Mouse (Mus musculus) myocyte (in vitro differentiated cells): ENCODE results near the gene Alkbh5. TPM values are rescaled to one million over a fixed set of nuclear protein-coding genes. Genes with fewer than 3 reads are reported as not detected.
A peak's percentile ranks its signal among the peaks of the same experiment; 100 is the strongest.
"Not testable (repeated sequence)": the region's sequence is repeated elsewhere in the genome, so short reads cannot be mapped to it uniquely, and the experiment has no call there.

Experiments
- H3K27me3 ChIP-seq: one replicate; pipeline ENCODE4 v1.6.1; 2011; ENCODE audit not compliant: control insufficient read depth, insufficient read depth, insufficient read length
- H3K36me3 ChIP-seq: one replicate; pipeline ENCODE4 v1.6.1; 2011; ENCODE audit not compliant: control insufficient read depth, insufficient read depth
- H3K4me2 ChIP-seq: one replicate; pipeline ENCODE4 v1.6.1; 2011; ENCODE audit warnings: low read depth, control low read depth
- H3K4me3 ChIP-seq: one replicate; pipeline ENCODE4 v1.5.1; 2011; ENCODE audit warnings: mild to moderate bottlenecking, control low read depth, moderate library complexity
- H3K79me2 ChIP-seq: one replicate; pipeline ENCODE4 v1.6.1; 2011; ENCODE audit not compliant: control insufficient read depth, insufficient read depth
- H3ac ChIP-seq: one replicate; pipeline ENCODE4 v1.6.1; 2011; ENCODE audit not compliant: control insufficient read depth, insufficient read length
- SRF ChIP-seq: IDR thresholded peaks from one replicate; pipeline ENCODE4 v1.6.1; 2011; ENCODE audit warnings: low read depth; ENCODE audit not compliant: control insufficient read depth, insufficient read length
- USF1 ChIP-seq: IDR thresholded peaks from one replicate; pipeline ENCODE4 v1.6.1; 2011; ENCODE audit warnings: low read depth, mild to moderate bottlenecking, control low read depth, moderate library complexity
- polyA plus RNA-seq: library from polyadenylated mRNA; unstranded; fragments of >200 nt; fragmentation: generic; extraction: Trizol; gene quantifications from one replicate; pipeline ENCODE4 v1.2.1, GENCODE M21; 2012; ENCODE audit warnings: missing spikeins

Alkbh5 gene
- polyA plus RNA-seq, 1 experiment, result 23.5 TPM

- peaks cover 29% of the 10 kb centered on the region for H3K36me3 ChIP-seq
- H3K4me2 ChIP-seq, result no peak overlapping the region
- no peaks in the 10 kb centered on the region for H3K27me3 ChIP-seq
- TF ChIP-seq SRF (no peak), USF1 (peak; percentile 40)
- no peaks in the 10 kb centered on the region for H3K79me2 ChIP-seq
- H3K4me3 ChIP-seq, result no peak overlapping the region
- no peak overlapping the region for H3ac ChIP-seq
Observed at GRCm38 (mm10) chr11:60559342-60559741, 23.2 kb downstream of the Alkbh5 start.

GRCm38 (mm10) chr11:60574006-60574405 lies 37.8 kb downstream of the Alkbh5 start:
- H3K4me3 ChIP-seq, H3K36me3 ChIP-seq, H3ac ChIP-seq, H3K27me3 ChIP-seq, H3K4me2 ChIP-seq, H3K79me2 ChIP-seq: not testable (repeated sequence)

Other genes starting within 250 kb of the Alkbh5 start
- 27.4 TPM for gene Tom1l2, start 183.5 kb upstream of the Alkbh5 start, polyA plus RNA-seq
- gene Drc3, start 183.1 kb upstream of the Alkbh5 start, polyA plus RNA-seq, result 0.08 TPM
- 8.1 TPM for gene Gid4, start 119.2 kb upstream of the Alkbh5 start, polyA plus RNA-seq
- 32.5 TPM for gene Atpaf2, start 117.9 kb upstream of the Alkbh5 start, polyA plus RNA-seq
- 63.1 TPM for gene Drg2, start 81.8 kb upstream of the Alkbh5 start, polyA plus RNA-seq
- not detected for gene Myo15, start 67.0 kb upstream of the Alkbh5 start, polyA plus RNA-seq
- 33.4 TPM for gene Llgl1, start 163.3 kb downstream of the Alkbh5 start, polyA plus RNA-seq
- gene Flii, start 190.9 kb downstream of the Alkbh5 start, polyA plus RNA-seq, result 247 TPM
- 49.7 TPM for gene Mief2, start 192.0 kb downstream of the Alkbh5 start, polyA plus RNA-seq
- 5.7 TPM for gene Top3a, start 241.0 kb downstream of the Alkbh5 start, polyA plus RNA-seq
- gene Smcr8, start 241.1 kb downstream of the Alkbh5 start, polyA plus RNA-seq, result 9.2 TPM